Mouse (Mus musculus): ENCODE measurements around the gene Slc25a48.

The Slc25a48 gene

DNA sequence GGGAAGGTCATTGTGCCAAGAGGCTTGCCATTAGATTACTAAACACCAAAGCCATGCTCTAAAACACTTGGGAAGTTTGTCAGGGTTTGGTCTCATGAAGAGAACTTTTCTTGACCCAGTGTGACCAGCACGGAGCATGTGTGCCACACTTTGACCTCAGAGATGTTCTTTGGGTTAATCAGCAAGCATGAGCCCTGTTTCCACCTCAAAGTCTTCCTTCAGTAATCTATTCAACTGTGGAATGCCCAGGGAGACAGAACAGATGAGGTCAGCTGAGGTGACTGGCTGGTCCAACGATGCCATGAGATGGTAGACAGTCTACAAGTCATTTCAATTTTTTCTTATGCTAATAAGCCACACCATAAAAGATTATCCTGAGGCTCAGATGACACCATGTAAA is 71.6 kb downstream of the Slc25a48 start:
- no peak for DNase-seq (ENCODE audit: low spot score)

DNA sequence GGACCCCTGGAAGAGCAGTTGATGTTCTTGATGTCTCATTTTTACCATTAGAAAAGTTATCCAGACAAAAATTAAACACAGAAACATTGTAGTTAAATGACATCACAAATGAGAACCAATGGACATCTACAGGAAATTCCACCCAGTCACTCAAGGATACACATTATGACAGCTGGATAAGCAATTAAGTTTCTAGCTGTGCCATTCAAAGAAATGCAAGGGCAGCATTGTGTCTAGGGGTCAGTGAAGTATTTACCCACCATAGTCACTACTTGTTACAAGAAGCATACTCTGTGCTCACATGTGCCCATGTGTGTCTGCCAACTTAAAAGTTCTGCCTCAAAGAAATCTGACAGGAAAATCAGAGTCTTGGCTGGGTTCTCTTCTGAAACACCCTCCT is 75.4 kb downstream of the Slc25a48 start:
- no peak for DNase-seq (ENCODE audit: low spot score)

DNA sequence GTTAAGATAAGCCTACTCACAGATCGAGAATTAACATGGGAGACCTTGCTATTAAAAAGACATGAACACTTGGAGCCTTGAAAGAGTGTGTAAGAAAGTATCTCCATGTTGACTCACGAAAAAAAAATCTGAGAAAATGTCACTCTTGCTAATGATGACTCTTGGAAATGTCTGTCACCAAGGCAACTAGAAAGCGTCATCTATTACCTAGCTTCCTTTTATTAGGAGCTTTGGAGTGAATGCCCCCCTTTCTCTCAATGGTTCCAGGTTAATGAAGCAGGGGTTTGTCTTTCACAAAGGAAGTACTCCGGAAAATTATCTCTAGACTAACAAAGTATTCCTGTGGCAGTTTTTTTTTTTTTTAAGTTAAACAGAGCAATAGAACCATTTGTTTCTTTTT is 78.2 kb downstream of the Slc25a48 start:
- DNase-seq (ENCODE audit: low spot score), result no peak

DNA sequence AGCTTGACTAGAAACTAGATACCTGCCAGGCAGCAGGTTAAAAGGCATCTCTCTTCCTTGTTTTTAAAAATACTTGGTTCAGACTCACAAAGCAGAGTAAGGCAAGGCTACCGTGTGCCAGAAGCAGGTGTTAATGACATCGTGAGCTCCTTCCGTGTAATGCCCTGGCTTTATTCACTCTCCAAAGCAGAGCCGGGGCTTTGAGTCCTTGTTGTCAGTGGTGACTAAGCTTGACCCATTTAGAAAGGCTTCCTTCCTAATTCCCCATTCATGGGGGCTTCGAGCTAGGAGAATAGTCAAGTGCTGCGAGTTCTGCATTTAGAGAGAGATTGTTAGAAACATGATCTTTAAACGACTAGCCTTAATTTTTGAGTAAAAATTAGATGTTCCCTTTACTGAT is 78.7 kb downstream of the Slc25a48 start:
- no peak for DNase-seq (ENCODE audit: low spot score)

DNA sequence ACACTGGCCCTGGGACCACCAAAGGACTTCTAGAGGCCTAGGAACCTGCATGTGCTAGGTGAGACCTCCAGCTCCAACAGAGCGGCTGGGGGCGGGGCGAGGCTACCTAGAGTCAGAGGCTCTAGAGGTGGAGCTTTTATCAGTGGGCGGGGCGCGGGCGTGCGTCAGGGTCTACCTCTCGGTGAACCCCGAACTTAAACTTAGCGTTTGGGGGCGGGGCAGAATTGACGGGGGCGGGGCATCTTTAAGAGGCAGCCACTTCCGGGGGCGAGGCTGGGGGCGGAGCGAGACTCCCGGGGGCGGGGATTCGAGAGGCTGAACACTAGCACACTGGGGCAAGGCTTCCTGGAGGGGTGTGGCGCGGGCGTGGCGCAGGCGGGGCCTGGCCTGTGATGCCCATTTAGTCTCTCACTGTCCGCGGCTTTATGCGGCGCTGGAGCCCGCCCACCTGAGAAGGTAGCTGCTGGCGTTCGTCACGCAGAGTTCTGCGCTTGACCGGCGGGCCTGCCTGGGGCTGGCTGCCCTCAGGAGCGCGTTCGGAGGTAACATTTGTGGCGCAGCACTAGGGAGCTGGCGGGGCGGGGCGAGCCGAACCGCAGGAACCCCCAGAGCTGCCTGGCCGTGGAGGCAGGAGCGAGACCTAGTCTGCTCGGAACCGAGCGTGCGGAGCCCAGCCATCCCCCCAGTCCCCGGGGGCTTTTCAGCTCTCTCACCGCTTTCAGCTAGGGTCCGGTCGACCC is 84.1 kb downstream of the Slc25a48 start, which contains the start of gene Fbxl21:
Fbxl21 (plus strand) TSS at position 392 of the 740 bp plus-strand sequence.
- peak; percentile 94 for DNase-seq (ENCODE audit: low spot score)

DNA sequence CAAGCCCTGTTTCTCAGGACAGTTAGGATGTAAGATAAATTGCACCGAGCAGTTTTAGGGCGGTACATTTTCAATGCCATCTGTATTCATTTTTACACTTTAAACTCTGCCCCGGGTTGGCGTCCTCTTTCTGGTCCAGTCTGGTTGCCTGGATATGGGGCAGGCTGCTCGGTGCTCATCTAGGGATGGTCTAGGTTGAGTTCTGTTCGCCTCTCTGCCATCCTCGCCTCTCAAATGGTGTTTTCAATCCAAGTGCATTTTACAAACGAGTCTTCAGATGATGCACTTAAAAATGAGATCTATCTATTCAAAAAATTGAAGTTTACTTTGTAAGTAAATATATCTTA is 84.6 kb downstream of the Slc25a48 start:
- no peak for DNase-seq (ENCODE audit: low spot score)

Data from T-cell, adult 2 months (primary cell).